Comparison of ENCODE assay signal across 35 mouse cellular contexts in the genomic region with DNA sequence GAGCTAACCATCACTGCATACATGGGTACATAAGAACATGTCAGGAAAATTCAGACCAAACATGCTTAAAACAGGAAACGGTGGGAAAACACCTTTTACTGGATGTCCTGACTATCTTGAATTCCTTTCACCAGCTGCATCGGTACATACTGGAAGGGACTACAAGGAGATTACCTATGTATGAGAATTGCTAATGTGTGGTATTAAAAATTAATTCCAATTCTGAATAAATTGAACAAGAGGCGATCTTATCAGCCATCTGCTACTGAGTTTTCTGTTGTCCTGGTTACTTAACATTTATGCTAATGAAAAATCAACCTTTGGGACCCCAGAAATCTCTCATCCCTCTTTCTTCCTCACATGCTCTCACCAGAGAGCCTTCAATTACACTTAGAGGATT.
"Had no signal": no experiment of that assay in that cellular context is flagged by ENCODE, and none has a peak within 500 bp of the region (broad histone marks: within the 10 kb centered on the region; RNA-seq: fewer than 3 reads in every experiment).

No protein-coding gene starts in this region.

- H3K4me2 ChIP-seq: heart, embryonic 11.5 days; heart, embryonic 12.5 days; heart, embryonic 13.5 days; heart, embryonic 15.5 days; hindbrain, embryonic 12.5 days; hindbrain, embryonic 13.5 days; hindbrain, embryonic 14.5 days; hindbrain, embryonic 15.5 days; intestine, embryonic 15.5 days; kidney, embryonic 15.5 days had no signal

- H3K4me3 ChIP-seq: heart, adult 2 months; heart, embryonic 10.5 days; heart, embryonic 12.5 days; heart, embryonic 13.5 days; heart, embryonic 15.5 days; hindbrain, embryonic 10.5 days; hindbrain, embryonic 12.5 days; hindbrain, embryonic 13.5 days; hindbrain, embryonic 15.5 days; intestine, embryonic 15.5 days; kidney, embryonic 15.5 days; layer of hippocampus, adult 2 months had no signal

- H3K27me3 ChIP-seq: heart, embryonic 12.5 days; heart, embryonic 13.5 days; heart, embryonic 15.5 days; hindbrain, embryonic 12.5 days; hindbrain, embryonic 13.5 days; hindbrain, embryonic 15.5 days; intestine, embryonic 15.5 days; kidney, embryonic 15.5 days had no signal

- H3K9ac ChIP-seq: heart, embryonic 12.5 days; heart, embryonic 13.5 days; heart, embryonic 15.5 days; hindbrain, embryonic 12.5 days; hindbrain, embryonic 13.5 days; hindbrain, embryonic 14.5 days; hindbrain, embryonic 15.5 days; intestine, embryonic 15.5 days; kidney, embryonic 15.5 days had no signal

- H3K36me3 ChIP-seq: heart, embryonic 10.5 days; heart, embryonic 12.5 days; heart, embryonic 13.5 days; heart, embryonic 15.5 days; hindbrain, embryonic 10.5 days; hindbrain, embryonic 12.5 days; hindbrain, embryonic 13.5 days; hindbrain, embryonic 15.5 days; intestine, embryonic 15.5 days; kidney, embryonic 15.5 days had no signal

- DNase-seq: heart, adult 2 months; heart, postnatal 10 days; heart, postnatal 14 days; heart, postnatal 36 days; heart, postnatal 4 days; kidney, adult 11 months; kidney, adult 18-20 months; kidney, adult 2 months; kidney, adult 8-10 months; kidney, adult 9 months; kidney, postnatal 10 days; kidney, postnatal 14 days; kidney, postnatal 25 days; kidney, postnatal 36 days; kidney, postnatal 4 days; layer of hippocampus, adult 9-11 months; layer of hippocampus, postnatal 36 days had no signal

- H3K27ac ChIP-seq: heart, adult 2 months; heart, embryonic 10.5 days; heart, embryonic 13.5 days; heart, embryonic 15.5 days; hindbrain, embryonic 10.5 days; hindbrain, embryonic 12.5 days; hindbrain, embryonic 13.5 days; hindbrain, embryonic 14.5 days; hindbrain, embryonic 15.5 days; hindbrain, postnatal 0 days; intestine, embryonic 15.5 days; kidney, embryonic 15.5 days; kidney, postnatal 0 days; layer of hippocampus, adult 2 months had no signal

- H3K4me1 ChIP-seq: heart, embryonic 10.5 days; heart, embryonic 12.5 days; heart, embryonic 13.5 days; heart, embryonic 15.5 days; hindbrain, embryonic 10.5 days; hindbrain, embryonic 12.5 days; hindbrain, embryonic 13.5 days; hindbrain, embryonic 15.5 days; intestine, embryonic 15.5 days; kidney, embryonic 15.5 days had no signal

- ATAC-seq: hindbrain, postnatal 0 days; inflammation-experienced regulatory T-cells, adult 6 months; intestine, embryonic 15.5 days; intestine, embryonic 16.5 days; intestine, postnatal 0 days had no signal

- H3K9me3 ChIP-seq: heart, embryonic 10.5 days; heart, embryonic 12.5 days; heart, embryonic 13.5 days; heart, embryonic 15.5 days; hindbrain, embryonic 10.5 days; hindbrain, embryonic 12.5 days; hindbrain, embryonic 13.5 days; hindbrain, embryonic 15.5 days; intestine, embryonic 15.5 days; kidney, embryonic 15.5 days had no signal
